Mouse (Mus musculus): ENCODE measurements around the gene Fermt2. TPM values are rescaled to one million over a fixed set of nuclear protein-coding genes. Genes with fewer than 3 reads are reported as not detected.
A peak's percentile ranks its signal among the peaks of the same experiment; 100 is the strongest.

The Fermt2 gene
- polyA plus RNA-seq, 1 experiment from 2014 or later: 60.5 TPM

DNA sequence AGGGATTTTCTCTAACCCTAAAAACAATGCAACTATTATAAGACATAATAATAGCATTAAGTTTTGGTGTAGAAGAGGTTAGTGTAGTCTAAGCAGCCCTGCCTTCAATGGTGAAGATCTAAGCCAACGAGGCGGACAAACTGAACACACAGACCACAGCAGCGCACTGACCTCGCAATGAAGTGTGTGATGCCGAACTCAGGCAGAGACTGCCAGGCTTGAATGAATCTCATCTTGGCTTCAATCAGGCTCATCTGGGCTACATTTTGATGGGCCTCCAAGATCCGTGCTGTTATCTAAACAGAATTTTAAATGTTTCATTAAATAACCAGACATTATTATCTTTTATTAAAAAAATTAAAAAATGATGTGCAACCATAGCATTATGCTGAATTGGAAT, 68.0 kb downstream of the Fermt2 start:
- no peak overlapping the region for H3K4me3 ChIP-seq
- H3K27ac ChIP-seq: peak overlapping the region; percentile 81; the same call in 1 of the 2 replicates
- ATAC-seq: no peak
- H3K4me2 ChIP-seq: no peak overlapping the region
- H3K4me1 ChIP-seq: peaks cover 16% of the 10 kb centered on the region
- no peak overlapping the region for H3K9ac ChIP-seq
- no peaks in the 10 kb centered on the region for H3K27me3 ChIP-seq
- 81% methylated on average over 6 of the region's 6 CpGs for WGBS
- no peaks in the 10 kb centered on the region for H3K9me3 ChIP-seq (replicated peaks)
- H3K36me3 ChIP-seq (ENCODE audit: poor library complexity, severe bottlenecking): peaks cover 56% of the 10 kb centered on the region

- ATAC-seq: no peak
- no peaks in the 10 kb centered on the region for H3K9me3 ChIP-seq (replicated peaks)
- 90% methylated on average over 10 of the region's 10 CpGs for WGBS
- H3K27ac ChIP-seq: no peak overlapping the region
- H3K27me3 ChIP-seq: no peaks in the 10 kb centered on the region
- H3K4me1 ChIP-seq: peaks cover 27% of the 10 kb centered on the region
- no peak overlapping the region for H3K4me3 ChIP-seq
- peaks cover 41% of the 10 kb centered on the region for H3K36me3 ChIP-seq (ENCODE audit: poor library complexity, severe bottlenecking)
- H3K4me2 ChIP-seq: no peak overlapping the region
- H3K9ac ChIP-seq: no peak overlapping the region
These were observed 69.4 kb downstream of the Fermt2 start for GRCm38 (mm10) chr14:45460491-45460890.

- no peak overlapping the region for H3K27ac ChIP-seq
These were observed 70.0 kb downstream of the Fermt2 start for GRCm38 (mm10) chr14:45459877-45460276.

DNA sequence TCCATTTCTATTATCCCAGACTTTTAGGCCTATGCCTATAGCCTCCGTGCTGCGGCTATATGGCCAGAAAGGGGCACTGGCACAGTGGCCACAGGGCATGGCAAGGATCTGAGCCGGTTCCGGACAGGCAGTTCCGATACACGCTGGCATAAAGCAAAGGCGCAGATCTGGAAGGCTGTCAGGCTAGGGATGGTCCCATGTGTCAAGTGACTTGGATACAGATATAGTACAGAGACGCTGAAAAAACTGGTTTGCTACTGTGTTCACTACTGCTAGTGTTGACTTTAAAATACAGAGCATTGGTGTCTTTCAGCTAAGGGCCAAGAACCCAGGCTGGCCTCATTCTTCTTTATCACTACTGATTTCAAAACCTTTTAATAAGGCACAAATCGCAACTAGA, 72.9 kb downstream of the Fermt2 start:
- Histone ChIP-seq H3K4me1 (peaks cover 22% of the 10 kb centered on the region), H3K27me3 (no peaks in the 10 kb centered on the region), H3K4me3 (no peak overlapping the region), H3K27ac (no peak overlapping the region), H3K4me2 (no peak overlapping the region), H3K9me3 (replicated peaks) (no peaks in the 10 kb centered on the region), H3K36me3 (ENCODE audit: poor library complexity, severe bottlenecking) (peaks cover 28% of the 10 kb centered on the region), H3K9ac (no peak overlapping the region)
- ATAC-seq: peak; percentile 32; the same call in 1 of the 2 replicates
- 88% methylated on average over 9 of the region's 9 CpGs for WGBS

More at GRCm38 (mm10) chr14:45459877-45460276, 70.0 kb downstream of the Fermt2 start:
- no peak for ATAC-seq
- Histone ChIP-seq H3K4me1 (peaks cover 27% of the 10 kb centered on the region), H3K4me3 (no peak overlapping the region), H3K4me2 (no peak overlapping the region), H3K27me3 (no peaks in the 10 kb centered on the region), H3K9me3 (replicated peaks) (no peaks in the 10 kb centered on the region), H3K9ac (no peak overlapping the region), H3K36me3 (ENCODE audit: poor library complexity, severe bottlenecking) (peaks cover 36% of the 10 kb centered on the region)
- WGBS: 92% methylated on average over 14 of the region's 14 CpGs

- 0% methylated on average over 1 of the region's 1 CpGs for WGBS
- Histone ChIP-seq H3K27ac (peak overlapping the region; percentile 37; the same call in 1 of the 2 replicates), H3K36me3 (ENCODE audit: poor library complexity, severe bottlenecking) (peaks cover 22% of the 10 kb centered on the region), H3K4me2 (no peak overlapping the region), H3K9me3 (replicated peaks) (no peaks in the 10 kb centered on the region), H3K4me3 (no peak overlapping the region), H3K9ac (no peak overlapping the region), H3K27me3 (no peaks in the 10 kb centered on the region), H3K4me1 (peaks cover 22% of the 10 kb centered on the region)
- ATAC-seq: no peak
These were observed 73.4 kb downstream of the Fermt2 start for GRCm38 (mm10) chr14:45456502-45456846.

- ATAC-seq: no peak
- Histone ChIP-seq H3K27ac (peak overlapping the region; percentile 37), H3K27me3 (no peaks in the 10 kb centered on the region), H3K4me2 (no peak overlapping the region), H3K4me3 (no peak overlapping the region), H3K36me3 (ENCODE audit: poor library complexity, severe bottlenecking) (peaks cover 16% of the 10 kb centered on the region), H3K4me1 (peaks cover 22% of the 10 kb centered on the region), H3K9me3 (replicated peaks) (no peaks in the 10 kb centered on the region), H3K9ac (no peak overlapping the region)
- WGBS: 61% methylated on average over 12 of the region's 12 CpGs
These were observed 74.0 kb downstream of the Fermt2 start for GRCm38 (mm10) chr14:45455651-45456501.

DNA sequence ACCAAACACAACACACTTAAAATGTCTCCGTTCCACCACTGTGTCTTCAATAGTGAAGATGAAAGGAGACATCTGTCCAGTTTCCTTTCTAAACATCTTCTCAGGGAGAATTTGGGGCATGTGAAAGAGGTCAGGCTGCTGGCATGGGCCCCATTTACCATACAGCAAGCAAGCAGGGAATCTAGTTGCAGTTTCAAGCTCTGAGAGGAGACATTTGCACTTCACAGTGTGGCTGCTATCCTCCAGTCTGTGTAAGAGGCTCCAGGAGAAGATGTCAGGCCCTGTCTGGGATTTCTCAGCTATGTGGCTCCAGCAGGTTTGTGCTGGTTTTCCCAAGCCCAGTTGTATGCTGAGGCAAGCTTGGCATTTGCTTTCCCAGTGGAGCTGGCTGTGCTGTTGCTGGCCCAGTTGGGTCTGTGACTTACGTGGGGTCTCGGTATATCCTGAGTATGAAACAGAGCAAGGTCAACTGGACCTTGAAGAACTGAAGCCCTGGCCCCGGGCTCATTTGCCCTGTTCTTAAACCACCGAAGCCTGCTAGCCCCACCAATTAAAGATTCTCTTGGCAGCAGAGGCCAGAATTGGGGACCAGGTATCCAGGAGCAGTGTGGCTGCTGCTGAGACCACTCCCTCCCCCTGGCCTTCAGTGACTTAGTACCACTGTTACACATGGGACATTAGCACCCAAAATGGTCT, 76.2 kb downstream of the Fermt2 start:
- 68% methylated on average over 5 of the region's 5 CpGs for WGBS
- no peak overlapping the region for H3K27ac ChIP-seq

GRCm38 (mm10) chr14:45452861-45453512, 76.9 kb downstream of the Fermt2 start:
- no peak overlapping the region for H3K4me3 ChIP-seq
- WGBS: 29% methylated on average over 11 of the region's 11 CpGs
- ATAC-seq: no peak
- H3K9me3 ChIP-seq (replicated peaks): no peaks in the 10 kb centered on the region
- H3K4me1 ChIP-seq: peaks cover 22% of the 10 kb centered on the region
- H3K36me3 ChIP-seq (ENCODE audit: poor library complexity, severe bottlenecking): no peaks in the 10 kb centered on the region
- no peaks in the 10 kb centered on the region for H3K27me3 ChIP-seq
- no peak overlapping the region for H3K27ac ChIP-seq
- H3K9ac ChIP-seq: no peak overlapping the region
- H3K4me2 ChIP-seq: no peak overlapping the region

More for the DNA sequence above, 76.2 kb downstream of the Fermt2 start:
- no peaks in the 10 kb centered on the region for H3K27me3 ChIP-seq
- peaks cover 22% of the 10 kb centered on the region for H3K4me1 ChIP-seq
- ATAC-seq: no peak
- no peak overlapping the region for H3K4me3 ChIP-seq
- H3K4me2 ChIP-seq: no peak overlapping the region
- H3K9ac ChIP-seq: no peak overlapping the region
- no peaks in the 10 kb centered on the region for H3K36me3 ChIP-seq (ENCODE audit: poor library complexity, severe bottlenecking)
- H3K9me3 ChIP-seq (replicated peaks): no peaks in the 10 kb centered on the region

DNA sequence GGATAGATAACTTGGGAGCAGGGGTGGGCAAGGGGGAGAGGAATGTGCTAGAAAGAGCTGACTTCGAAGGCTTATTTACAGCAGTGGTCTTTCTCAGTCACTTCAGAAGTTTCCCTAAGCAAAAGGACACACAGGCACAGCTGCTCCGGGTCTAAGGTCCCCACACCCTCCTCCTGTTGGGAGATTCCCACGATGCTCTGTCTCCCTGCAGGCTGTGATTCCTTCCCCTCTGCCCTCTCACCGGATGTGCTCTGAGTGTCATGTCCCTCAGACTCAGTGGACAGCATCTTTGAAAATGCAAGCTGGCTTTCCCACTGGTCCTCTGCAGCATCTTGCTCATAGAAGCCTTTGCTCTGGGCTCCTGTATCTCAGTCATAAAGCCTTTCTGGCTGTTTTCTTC, 77.8 kb downstream of the Fermt2 start:
- WGBS: 57% methylated on average over 4 of the region's 4 CpGs
- no peak overlapping the region for H3K4me2 ChIP-seq
- no peaks in the 10 kb centered on the region for H3K27me3 ChIP-seq

DNA sequence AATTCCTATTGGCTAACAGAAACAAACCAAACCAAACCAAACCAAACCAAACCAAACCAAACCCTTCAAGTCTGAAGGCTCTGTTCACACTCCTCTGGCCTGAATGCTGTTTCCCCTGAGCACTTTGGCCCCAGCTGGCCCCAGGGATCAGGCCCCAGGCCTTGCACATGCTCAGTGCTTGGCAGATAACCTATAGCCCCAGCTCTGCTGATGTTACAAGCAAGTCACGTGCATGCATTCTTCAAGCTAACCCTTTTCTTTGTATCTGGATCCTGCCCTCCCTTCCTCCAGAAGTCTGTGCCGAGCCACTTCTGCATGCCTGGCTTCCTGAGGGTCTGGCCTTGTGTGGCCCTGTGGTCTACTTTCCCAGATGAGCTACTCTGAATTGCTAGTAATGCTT, 78.8 kb downstream of the Fermt2 start:
- no peaks in the 10 kb centered on the region for H3K36me3 ChIP-seq (ENCODE audit: poor library complexity, severe bottlenecking)
- H3K4me3 ChIP-seq: no peak overlapping the region
- H3K27ac ChIP-seq: no peak overlapping the region
- H3K4me2 ChIP-seq: no peak overlapping the region
- H3K9me3 ChIP-seq (replicated peaks): no peaks in the 10 kb centered on the region
- H3K4me1 ChIP-seq: peaks cover 18% of the 10 kb centered on the region
- H3K9ac ChIP-seq: no peak overlapping the region
- 15% methylated on average over 2 of the region's 2 CpGs for WGBS
- no peaks in the 10 kb centered on the region for H3K27me3 ChIP-seq
- ATAC-seq: no peak

More for the DNA sequence above, 77.8 kb downstream of the Fermt2 start:
- Histone ChIP-seq H3K4me3 (no peak overlapping the region), H3K36me3 (ENCODE audit: poor library complexity, severe bottlenecking) (no peaks in the 10 kb centered on the region), H3K9ac (no peak overlapping the region), H3K4me1 (peaks cover 22% of the 10 kb centered on the region), H3K9me3 (replicated peaks) (no peaks in the 10 kb centered on the region), H3K27ac (no peak overlapping the region)
- no peak for ATAC-seq

DNA sequence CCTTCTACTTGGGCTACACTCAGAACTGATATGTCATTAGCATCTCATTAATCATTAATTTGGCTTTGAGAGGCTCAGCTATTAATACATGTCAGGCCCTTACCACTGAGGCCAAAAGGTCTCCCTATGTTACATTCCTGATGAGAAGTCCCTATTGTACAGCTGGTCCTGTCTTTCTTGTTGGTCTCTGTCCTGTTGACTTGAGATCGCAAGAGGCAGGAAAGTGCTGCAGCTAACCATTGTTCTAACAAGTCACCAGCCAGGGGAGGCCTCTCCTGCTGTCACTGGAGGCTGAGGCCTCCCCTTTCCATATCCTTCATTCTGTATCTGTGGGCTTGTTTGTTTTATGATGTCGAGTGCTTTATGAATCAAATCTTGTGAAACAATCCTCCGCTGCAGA, 83.1 kb downstream of the Fermt2 start:
- Histone ChIP-seq H3K4me1 (no peaks in the 10 kb centered on the region), H3K27ac (no peak overlapping the region), H3K9me3 (replicated peaks) (no peaks in the 10 kb centered on the region), H3K9ac (no peak overlapping the region), H3K27me3 (no peaks in the 10 kb centered on the region), H3K4me3 (no peak overlapping the region), H3K36me3 (ENCODE audit: poor library complexity, severe bottlenecking) (no peaks in the 10 kb centered on the region), H3K4me2 (no peak overlapping the region)
- no peak for ATAC-seq
- WGBS: 76% methylated on average over 3 of the region's 3 CpGs

- H3K4me1 ChIP-seq: no peaks in the 10 kb centered on the region
- H3K36me3 ChIP-seq (ENCODE audit: poor library complexity, severe bottlenecking): no peaks in the 10 kb centered on the region
- H3K4me2 ChIP-seq: no peak overlapping the region
- no peak for ATAC-seq
- H3K9ac ChIP-seq: no peak overlapping the region
- H3K4me3 ChIP-seq: no peak overlapping the region
- no peaks in the 10 kb centered on the region for H3K9me3 ChIP-seq (replicated peaks)
- H3K27ac ChIP-seq: no peak overlapping the region
- H3K27me3 ChIP-seq: no peaks in the 10 kb centered on the region
- WGBS: 79% methylated on average over 12 of the region's 12 CpGs
These were observed 84.5 kb downstream of the Fermt2 start for GRCm38 (mm10) chr14:45445445-45445844.
